Mouse (Mus musculus) liver, postnatal 0 days (tissue): Measurements from ENCODE around the gene Rap1a.

Source experiments
- CTCF ChIP-seq: sonication (generic); IDR thresholded peaks from 2 replicates; pipeline ENCODE4 v1.5.1; 2016; ENCODE audit warnings: antibody characterized with exemption, low read depth
- EP300 ChIP-seq: IDR thresholded peaks from 2 replicates; pipeline ENCODE4 v1.6.1; 2016; ENCODE audit warnings: antibody characterized with exemption, low read depth, mild to moderate bottlenecking

DNA sequence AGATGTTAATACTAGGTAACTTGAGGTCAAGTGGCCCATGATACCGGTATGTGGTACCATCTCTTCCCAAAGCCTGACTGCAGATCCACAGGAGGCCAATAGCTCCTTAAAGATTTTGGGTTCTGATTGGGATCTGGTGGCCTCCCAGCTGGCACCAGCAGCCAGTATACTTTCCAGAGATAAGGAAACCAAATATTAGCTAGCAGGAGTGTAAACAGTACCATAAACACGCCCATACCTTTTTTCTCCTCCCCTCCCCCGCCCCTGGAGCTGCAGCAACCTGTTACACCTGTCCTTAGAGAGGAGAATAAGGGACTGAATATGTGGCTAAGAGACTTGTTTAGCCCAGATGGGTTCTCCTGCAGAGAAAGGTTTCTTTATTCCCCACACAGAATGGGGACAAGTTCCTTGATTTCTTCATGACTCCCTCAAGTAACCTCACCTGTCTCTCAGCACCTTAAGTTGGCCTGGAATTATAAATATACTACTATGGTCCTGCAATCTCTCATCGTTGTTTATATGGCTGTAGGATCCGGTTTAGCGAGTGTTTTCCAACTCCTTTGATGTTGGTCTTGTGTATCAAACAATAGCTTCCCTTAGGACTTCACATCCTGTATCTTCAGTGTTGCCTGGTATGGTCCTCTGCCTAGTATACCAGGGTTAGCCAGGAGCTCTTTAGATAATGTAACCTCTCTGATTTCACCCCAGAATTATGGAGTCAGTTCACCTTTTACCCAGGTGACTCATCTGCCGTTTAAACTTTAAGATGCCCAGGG is 45.3 kb upstream of the Rap1a start:
- no peak for TF ChIP-seq CTCF
- TF ChIP-seq EP300: no peak
